8 mouse cellular contexts compared by ENCODE assay signal in genomic region chr7:92181959-92182612, GRCm38 (mm10).
DNase-seq lines count a peak whose midpoint lies in the region; ATAC-seq and TF ChIP-seq lines count a peak whose summit lies in the region.

No protein-coding gene starts in this region.

- WGBS in embryonic facial prominence, embryonic 13.5 days = 6% methylated on average over 10 of the region's 10 CpGs
- 10% methylated on average over 10 of the region's 10 CpGs for WGBS in midbrain, embryonic 11.5 days

- H3K9ac ChIP-seq in embryonic facial prominence, embryonic 13.5 days = peak overlapping the region; percentile 76
- no peak overlapping the region for H3K9ac ChIP-seq in midbrain, embryonic 11.5 days (ENCODE audit: low read length)

- peaks cover 33% of the 10 kb centered on the region for H3K4me1 ChIP-seq in embryonic facial prominence, embryonic 13.5 days
- peaks cover 10% of the 10 kb centered on the region; the same call in 1 of the 2 replicates for H3K4me1 ChIP-seq in midbrain, embryonic 11.5 days (ENCODE audit: control insufficient read depth, insufficient read depth, low read length)

- H3K36me3 ChIP-seq in embryonic facial prominence, embryonic 13.5 days = no peaks in the 10 kb centered on the region
- H3K36me3 ChIP-seq in midbrain, embryonic 11.5 days (ENCODE audit: control insufficient read depth, insufficient read depth, low read length) = no peaks in the 10 kb centered on the region

- peak overlapping the region; percentile 81 for H3K27ac ChIP-seq in embryonic facial prominence, embryonic 13.5 days
- no peak overlapping the region for H3K27ac ChIP-seq in midbrain, embryonic 11.5 days (ENCODE audit: low read depth, low read length)
- H3K27ac ChIP-seq in left cerebral cortex, adult 2 months = no peak overlapping the region

- DNase-seq in Muller cell, postnatal 12 days (ENCODE audit: inconsistent ontology term) = peak; percentile 33
- DNase-seq in heart, postnatal 4 days = peak; percentile 7
- DNase-seq in midbrain, embryonic 11.5 days (ENCODE audit: low spot score, missing footprints) = peak; percentile 89
- no peak for DNase-seq in urinary bladder, adult 18-20 months (ENCODE audit: low spot score in 2 of 2)
- DNase-seq in cerebellum, adult 11-12 months = no peak
- DNase-seq in liver = no peak
- no peak for DNase-seq in left cerebral cortex, adult 2 months (ENCODE audit: extremely low spot score in 1 of 2, low spot score in 2 of 2)

- H3K4me2 ChIP-seq in embryonic facial prominence, embryonic 13.5 days = peak overlapping the region; percentile 80
- peak overlapping the region; percentile 32 for H3K4me2 ChIP-seq in midbrain, embryonic 11.5 days

- 0 out of 2 replicates have a peak, but pooled peaks have one; percentile 17 for ATAC-seq in embryonic facial prominence, embryonic 13.5 days (ENCODE audit: insufficient number of reproducible peaks, insufficient read depth, low FRiP score, low TSS enrichment, low read depth)
- ATAC-seq in midbrain, embryonic 11.5 days (ENCODE audit: low FRiP score) = peak; percentile 74

- H3K4me3 ChIP-seq in embryonic facial prominence, embryonic 13.5 days = peak overlapping the region; percentile 46
- no peak overlapping the region for H3K4me3 ChIP-seq in midbrain, embryonic 11.5 days (ENCODE audit: low read depth, low read length)
- no peak overlapping the region for H3K4me3 ChIP-seq in left cerebral cortex, adult 2 months

- intact Hi-C loops in left cerebral cortex, adult 2 months (cut with DNase I) = no loop called here

- TF ChIP-seq CTCF in left cerebral cortex, adult 2 months (IDR thresholded peaks at IDR 0.05) = no peak; the same call in 1 of the 2 replicates

- H3K27me3 ChIP-seq in embryonic facial prominence, embryonic 13.5 days = peaks cover 3% of the 10 kb centered on the region; the same call in 1 of the 2 replicates
- H3K27me3 ChIP-seq in midbrain, embryonic 11.5 days (ENCODE audit: control insufficient read depth, insufficient read depth, low read length) = peaks cover 8% of the 10 kb centered on the region; the same call in 1 of the 2 replicates

- no peaks in the 10 kb centered on the region for H3K9me3 ChIP-seq in embryonic facial prominence, embryonic 13.5 days
- no peaks in the 10 kb centered on the region for H3K9me3 ChIP-seq in midbrain, embryonic 11.5 days (ENCODE audit: control insufficient read depth, low read length)

Comparison
In these comparisons a context has a peak if more than half of its experiments do, and no peak if none do; other contexts are left out.
1. DNase-seq: peak in Muller cell, postnatal 12 days (single experiment), heart, postnatal 4 days (single experiment) and midbrain, embryonic 11.5 days (single experiment); none in urinary bladder, adult 18-20 months (0 of 2), cerebellum, adult 11-12 months (single experiment), liver (single experiment) and left cerebral cortex, adult 2 months (0 of 2).